Mouse (Mus musculus): ENCODE results near the gene Hoxb5. TPM values are rescaled to one million over a fixed set of nuclear protein-coding genes. Genes with fewer than 3 reads are reported as not detected.

Hoxb5 gene
- polyA plus RNA-seq (2015; fragmentation: Nextera tagmentation; extraction: Ambion mirVana) = 19.2 and 24.3 TPM in 2 replicates

DNA sequence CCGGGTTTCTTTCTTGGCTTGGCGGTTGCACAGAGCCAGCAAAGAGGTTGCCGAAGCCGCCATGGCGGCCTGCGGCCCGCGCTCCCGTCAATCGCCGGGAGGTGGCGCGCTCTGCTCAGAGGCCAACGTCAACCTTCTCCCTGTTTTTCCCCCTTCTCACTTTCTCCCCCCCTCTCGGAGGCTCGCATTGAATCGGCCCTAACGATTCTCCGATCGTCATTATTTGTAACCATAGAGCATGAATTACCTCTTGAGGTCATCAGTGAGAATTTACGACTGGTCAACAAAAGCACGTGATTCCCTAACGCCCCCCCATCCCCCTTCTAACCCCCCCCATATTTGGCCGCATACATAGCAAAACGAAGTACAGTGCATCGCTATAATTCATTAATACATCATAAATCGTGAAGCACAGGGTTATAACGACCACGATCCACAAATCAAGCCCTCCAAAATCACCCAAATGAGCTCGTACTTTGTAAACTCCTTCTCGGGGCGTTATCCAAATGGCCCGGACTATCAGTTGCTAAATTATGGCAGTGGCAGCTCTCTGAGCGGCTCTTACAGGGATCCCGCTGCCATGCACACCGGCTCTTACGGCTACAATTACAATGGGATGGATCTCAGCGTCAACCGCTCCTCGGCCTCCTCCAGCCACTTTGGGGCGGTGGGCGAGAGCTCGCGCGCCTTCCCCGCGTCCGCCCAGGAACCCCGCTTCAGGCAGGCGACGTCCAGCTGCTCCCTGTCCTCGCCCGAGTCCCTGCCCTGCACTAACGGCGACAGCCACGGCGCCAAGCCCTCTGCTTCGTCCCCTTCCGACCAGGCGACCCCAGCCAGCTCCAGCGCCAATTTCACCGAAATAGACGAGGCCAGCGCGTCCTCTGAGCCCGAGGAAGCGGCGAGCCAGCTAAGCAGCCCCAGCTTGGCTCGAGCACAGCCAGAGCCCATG lies at the start of gene Hoxb5:
Gene Hoxb5 (plus strand): TSS at position 186 of the 949 bp plus-strand sequence.
- H3K4me1 ChIP-seq (ENCODE audit: insufficient read depth, low read length) = peaks cover 57% of the 10 kb centered on the region
- no peaks in the 10 kb centered on the region for H3K27me3 ChIP-seq (ENCODE audit: insufficient read depth, low read length)
- ATAC-seq (ENCODE audit: low FRiP score, low TSS enrichment) = 0 out of 2 replicates have a peak, but pooled peaks have one; percentile 2
- H3K4me3 ChIP-seq (ENCODE audit: low read length) = peak within 1 kb of the TSS; percentile 71
- H3K9me3 ChIP-seq (ENCODE audit: low read length) = no peaks in the 10 kb centered on the region
- H3K9ac ChIP-seq (replicated peaks; ENCODE audit: low read length) = peak within 1 kb of the TSS; percentile 90
- peaks cover 5% of the 10 kb centered on the region; the same call in 1 of the 2 replicates for H3K36me3 ChIP-seq (ENCODE audit: insufficient read depth, low read length)
- under 1% methylated on average over 69 of the region's 69 CpGs for WGBS
- peak within 1 kb of the TSS; percentile 90 for H3K4me2 ChIP-seq (replicated peaks; ENCODE audit: low read depth, low read length)
- peak within 1 kb of the TSS; percentile 99 for H3K27ac ChIP-seq (ENCODE audit: low read length)

DNA sequence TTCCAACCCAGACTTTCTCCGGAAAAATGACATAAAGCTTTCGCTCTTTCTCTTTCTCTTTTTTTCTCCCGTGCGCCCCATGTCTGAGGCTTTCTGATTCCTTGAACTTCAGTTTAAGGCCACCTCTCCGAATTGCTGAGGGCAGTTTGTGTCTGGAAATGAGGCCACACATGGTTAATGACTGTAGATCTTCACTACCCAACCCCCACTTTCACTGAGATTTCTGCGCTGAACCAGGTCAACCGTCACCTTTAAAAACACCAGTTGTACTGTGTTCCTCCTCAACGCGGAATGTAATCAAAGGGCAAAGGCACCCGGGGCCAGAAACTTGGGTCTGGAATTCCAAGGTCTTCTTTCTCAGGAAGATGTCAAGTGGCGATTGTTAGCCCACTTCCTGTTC lies 48.9 kb upstream of the Hoxb5 start:
- Histone ChIP-seq H3K9ac (replicated peaks; ENCODE audit: low read length) (peak overlapping the region; percentile 97), H3K27ac (ENCODE audit: low read length) (peak overlapping the region; percentile 94), H3K4me3 (ENCODE audit: low read length) (peak overlapping the region; percentile 81), H3K4me2 (replicated peaks; ENCODE audit: low read depth, low read length) (peak overlapping the region; percentile 66), H3K27me3 (ENCODE audit: insufficient read depth, low read length) (no peaks in the 10 kb centered on the region), H3K9me3 (ENCODE audit: low read length) (no peaks in the 10 kb centered on the region), H3K4me1 (ENCODE audit: insufficient read depth, low read length) (peaks cover 64% of the 10 kb centered on the region), H3K36me3 (ENCODE audit: insufficient read depth, low read length) (no peaks in the 10 kb centered on the region)
- no peak for ATAC-seq (ENCODE audit: low FRiP score, low TSS enrichment)
- WGBS = 4% methylated on average over 11 of the region's 11 CpGs

DNA sequence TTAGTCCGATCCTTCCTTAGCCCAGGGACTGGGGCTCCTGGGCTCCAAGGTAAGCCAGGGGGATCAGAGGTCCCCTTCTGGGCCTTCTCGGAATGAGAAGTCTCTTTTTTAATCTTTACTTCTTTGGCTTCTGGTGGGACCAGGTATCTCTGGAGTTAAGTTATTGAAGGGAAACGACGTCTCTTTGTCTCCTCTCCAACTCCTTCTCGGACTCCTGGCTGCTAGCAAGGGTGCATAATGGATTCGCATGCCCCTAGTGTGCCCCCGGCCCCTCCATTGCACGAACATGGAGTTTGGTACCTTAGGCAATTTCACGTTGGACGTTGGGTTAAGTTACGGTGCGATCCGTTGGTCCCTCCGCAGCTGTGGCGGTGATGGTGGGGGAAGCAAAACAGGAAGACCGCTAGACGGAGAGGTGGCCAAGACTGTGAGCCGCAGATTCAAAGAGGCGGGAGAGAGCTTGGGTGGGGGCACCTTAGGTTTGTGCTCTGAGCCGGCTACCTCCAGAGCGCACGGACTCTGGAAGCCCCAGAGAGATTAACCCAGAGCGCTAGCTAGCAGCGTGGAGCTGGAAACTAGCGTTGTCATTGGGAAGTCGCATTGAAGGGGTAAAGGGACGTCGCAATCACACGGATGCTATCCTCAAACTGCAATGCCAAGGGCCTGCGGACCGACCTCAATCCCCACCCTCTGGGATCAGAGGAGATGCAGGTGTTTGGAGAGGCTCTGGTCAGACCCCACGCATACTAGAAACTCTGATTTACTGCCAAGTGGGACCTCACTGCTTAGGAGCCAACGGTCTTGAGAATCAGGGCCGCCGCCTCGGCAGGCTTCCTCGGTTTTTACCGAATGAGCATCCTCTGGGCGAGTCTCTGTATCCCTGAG lies 47.8 kb upstream of the Hoxb5 start:
- WGBS = 9% methylated on average over 39 of the region's 39 CpGs
- peak overlapping the region; percentile 97 for H3K9ac ChIP-seq (replicated peaks; ENCODE audit: low read length)
- no peaks in the 10 kb centered on the region for H3K36me3 ChIP-seq (ENCODE audit: insufficient read depth, low read length)
- peak overlapping the region; percentile 66 for H3K4me2 ChIP-seq (replicated peaks; ENCODE audit: low read depth, low read length)
- H3K4me1 ChIP-seq (ENCODE audit: insufficient read depth, low read length) = peaks cover 72% of the 10 kb centered on the region
- H3K4me3 ChIP-seq (ENCODE audit: low read length) = peak overlapping the region; percentile 81
- H3K27me3 ChIP-seq (ENCODE audit: insufficient read depth, low read length) = no peaks in the 10 kb centered on the region
- no peak for ATAC-seq (ENCODE audit: low FRiP score, low TSS enrichment)
- peak overlapping the region; percentile 94 for H3K27ac ChIP-seq (ENCODE audit: low read length)
- H3K9me3 ChIP-seq (ENCODE audit: low read length) = no peaks in the 10 kb centered on the region

DNA sequence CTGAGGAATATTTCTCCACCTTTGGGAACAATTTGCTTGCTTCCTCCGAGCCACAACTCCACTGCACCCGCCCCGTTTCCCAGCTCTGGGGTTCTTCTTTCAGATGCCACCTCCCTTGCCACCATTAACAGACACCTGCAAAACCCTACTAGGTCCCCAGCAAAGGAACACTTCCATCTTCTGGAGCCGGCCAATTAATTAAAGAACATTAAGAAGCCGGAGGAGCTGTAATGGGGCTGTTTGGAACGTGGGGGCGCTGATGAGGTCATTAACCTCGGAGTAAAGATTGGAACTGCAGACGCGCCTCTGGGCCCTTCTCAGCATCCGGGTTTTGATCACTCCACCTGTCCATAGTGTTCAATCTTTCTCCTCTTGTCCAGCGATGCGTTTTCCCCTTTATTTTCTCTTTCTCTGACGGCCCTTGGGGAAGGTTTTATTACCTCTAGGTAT lies 47.1 kb upstream of the Hoxb5 start:
- no peaks in the 10 kb centered on the region for H3K36me3 ChIP-seq (ENCODE audit: insufficient read depth, low read length)
- no peaks in the 10 kb centered on the region for H3K9me3 ChIP-seq (ENCODE audit: low read length)
- no peak for ATAC-seq (ENCODE audit: low FRiP score, low TSS enrichment)
- peak overlapping the region; percentile 66 for H3K4me2 ChIP-seq (replicated peaks; ENCODE audit: low read depth, low read length)
- peak overlapping the region; percentile 94 for H3K27ac ChIP-seq (ENCODE audit: low read length)
- H3K4me1 ChIP-seq (ENCODE audit: insufficient read depth, low read length) = peaks cover 73% of the 10 kb centered on the region
- 18% methylated on average over 14 of the region's 14 CpGs for WGBS
- peak overlapping the region; percentile 81 for H3K4me3 ChIP-seq (ENCODE audit: low read length)
- peak overlapping the region; percentile 97 for H3K9ac ChIP-seq (replicated peaks; ENCODE audit: low read length)
- H3K27me3 ChIP-seq (ENCODE audit: insufficient read depth, low read length) = no peaks in the 10 kb centered on the region

DNA sequence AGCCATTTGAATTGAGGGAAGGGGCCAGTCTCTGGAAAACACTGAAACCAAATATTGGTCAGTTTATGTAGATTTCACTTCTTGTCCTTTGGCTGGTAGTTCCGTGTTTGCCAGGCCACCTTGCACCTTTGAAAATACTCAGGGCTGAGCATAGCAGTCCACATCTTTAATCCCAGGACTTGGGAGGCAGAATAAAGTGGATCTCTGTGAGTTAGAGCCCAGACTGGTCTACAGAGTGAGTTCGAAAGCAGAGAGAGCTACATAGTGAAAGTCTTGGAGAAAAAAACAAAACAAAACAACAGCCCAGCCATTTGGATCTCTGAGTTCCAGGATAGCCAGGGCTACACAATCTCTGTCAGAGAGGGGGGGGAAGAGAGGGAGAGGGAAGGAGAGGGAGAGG lies 46.0 kb upstream of the Hoxb5 start:
- no peaks in the 10 kb centered on the region for H3K27me3 ChIP-seq (ENCODE audit: insufficient read depth, low read length)
- peaks cover 82% of the 10 kb centered on the region for H3K4me1 ChIP-seq (ENCODE audit: insufficient read depth, low read length)
- H3K36me3 ChIP-seq (ENCODE audit: insufficient read depth, low read length) = no peaks in the 10 kb centered on the region
- peak overlapping the region; percentile 67 for H3K27ac ChIP-seq (ENCODE audit: low read length)
- no peak overlapping the region for H3K4me3 ChIP-seq (ENCODE audit: low read length)
- H3K9me3 ChIP-seq (ENCODE audit: low read length) = no peaks in the 10 kb centered on the region
- no peak for ATAC-seq (ENCODE audit: low FRiP score, low TSS enrichment)
- 24% methylated on average over 2 of the region's 2 CpGs for WGBS
- H3K9ac ChIP-seq (replicated peaks; ENCODE audit: low read length) = peak overlapping the region; percentile 51; the same call in 1 of the 2 replicates
- peak overlapping the region; percentile 66 for H3K4me2 ChIP-seq (replicated peaks; ENCODE audit: low read depth, low read length)

DNA sequence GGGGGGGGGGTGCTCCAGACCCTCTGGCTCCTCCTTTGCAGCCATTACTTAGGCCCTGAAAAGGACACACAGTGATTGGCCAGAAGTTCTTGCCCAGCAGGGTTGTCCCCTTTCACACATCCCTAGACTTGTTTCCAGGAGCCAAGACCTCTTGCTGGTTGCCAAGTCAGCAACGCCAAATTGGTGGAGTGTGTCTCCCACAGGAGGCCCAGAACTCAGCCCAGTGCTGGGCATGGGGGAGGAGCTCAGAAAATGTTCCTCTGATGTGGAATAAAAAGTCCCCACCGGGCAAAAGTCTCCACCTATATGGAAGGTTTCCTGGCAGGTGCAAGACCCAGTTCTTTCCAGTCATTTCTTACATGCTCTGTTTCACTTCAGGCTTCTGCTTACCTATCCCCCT lies 44.1 kb upstream of the Hoxb5 start:
- H3K9me3 ChIP-seq (ENCODE audit: low read length) = no peaks in the 10 kb centered on the region
- H3K4me1 ChIP-seq (ENCODE audit: insufficient read depth, low read length) = peaks cover 96% of the 10 kb centered on the region
- 8% methylated on average over 2 of the region's 2 CpGs for WGBS
- H3K9ac ChIP-seq (replicated peaks; ENCODE audit: low read length) = 0 out of 2 replicates have a peak overlapping the region, but pooled peaks have one; percentile 10
- H3K4me3 ChIP-seq (ENCODE audit: low read length) = no peak overlapping the region
- peak overlapping the region; percentile 6; the same call in 1 of the 2 replicates for H3K4me2 ChIP-seq (replicated peaks; ENCODE audit: low read depth, low read length)
- no peaks in the 10 kb centered on the region for H3K27me3 ChIP-seq (ENCODE audit: insufficient read depth, low read length)
- peak; percentile 16; the same call in 1 of the 2 replicates for ATAC-seq (ENCODE audit: low FRiP score, low TSS enrichment)
- H3K36me3 ChIP-seq (ENCODE audit: insufficient read depth, low read length) = 0 out of 2 replicates have a peak, but pooled peaks cover 5% of the 10 kb centered on the region
- H3K27ac ChIP-seq (ENCODE audit: low read length) = peak overlapping the region; percentile 67

DNA sequence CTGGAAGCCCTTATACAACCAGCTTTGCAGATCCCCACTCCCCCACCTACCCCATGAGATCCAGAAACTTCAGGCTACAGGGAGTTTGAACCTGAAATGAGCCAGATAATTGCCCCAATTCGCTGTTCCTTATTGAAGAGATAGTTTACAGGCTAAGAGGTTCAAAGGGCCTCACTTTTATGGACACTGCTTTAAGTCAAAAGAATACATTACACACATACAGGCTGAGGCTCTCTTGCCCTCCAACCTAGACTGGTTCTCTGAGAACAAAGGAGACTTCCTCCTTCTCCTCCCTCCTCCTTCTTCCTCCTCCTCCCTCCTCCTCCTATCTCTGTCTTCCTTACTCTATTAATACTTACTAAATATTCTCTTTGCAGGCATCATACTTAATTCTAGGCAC lies 43.6 kb upstream of the Hoxb5 start:
- H3K27me3 ChIP-seq (ENCODE audit: insufficient read depth, low read length) = no peaks in the 10 kb centered on the region
- H3K36me3 ChIP-seq (ENCODE audit: insufficient read depth, low read length) = 0 out of 2 replicates have a peak, but pooled peaks cover 5% of the 10 kb centered on the region
- H3K4me2 ChIP-seq (replicated peaks; ENCODE audit: low read depth, low read length) = peak overlapping the region; percentile 6; the same call in 1 of the 2 replicates
- no peak overlapping the region for H3K9ac ChIP-seq (replicated peaks; ENCODE audit: low read length)
- WGBS = 0% methylated on average over 1 of the region's 1 CpGs
- no peaks in the 10 kb centered on the region for H3K9me3 ChIP-seq (ENCODE audit: low read length)
- ATAC-seq (ENCODE audit: low FRiP score, low TSS enrichment) = no peak
- H3K4me1 ChIP-seq (ENCODE audit: insufficient read depth, low read length) = peaks cover 94% of the 10 kb centered on the region
- H3K27ac ChIP-seq (ENCODE audit: low read length) = peak overlapping the region; percentile 67
- no peak overlapping the region for H3K4me3 ChIP-seq (ENCODE audit: low read length)

DNA sequence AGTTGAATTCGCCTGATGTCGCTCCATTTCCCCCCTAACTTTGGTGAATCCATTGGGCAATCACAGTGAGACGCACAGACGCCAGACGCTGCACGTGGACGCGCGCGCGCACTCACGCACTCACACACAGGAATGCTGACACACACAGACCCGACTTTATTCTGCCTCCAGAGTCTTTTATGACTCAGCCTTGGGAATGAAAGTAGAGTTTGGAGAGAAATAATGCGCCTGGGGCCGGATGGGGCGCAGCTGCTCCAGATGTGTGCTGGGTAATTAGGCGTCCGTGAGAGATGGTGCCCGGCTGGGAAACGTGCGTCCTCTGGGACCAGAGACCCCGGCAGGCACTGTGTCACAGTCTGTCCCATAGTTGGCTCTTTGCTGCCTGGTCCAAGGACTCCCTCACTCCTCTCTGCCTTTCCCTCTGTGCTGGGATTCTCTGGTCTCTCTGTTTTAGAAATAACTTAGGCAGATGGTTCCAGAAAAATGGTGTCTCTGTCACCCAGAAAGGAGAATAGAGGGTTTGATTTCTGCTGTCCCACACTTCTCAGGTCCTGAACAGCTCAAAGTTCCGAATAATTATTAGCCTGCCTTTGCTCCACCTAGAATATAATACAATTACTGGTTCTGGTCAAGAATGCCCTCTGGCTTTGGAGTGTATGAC lies 42.7 kb upstream of the Hoxb5 start:
- no peaks in the 10 kb centered on the region for H3K9me3 ChIP-seq (ENCODE audit: low read length)
- H3K27ac ChIP-seq (ENCODE audit: low read length) = peak overlapping the region; percentile 67
- H3K4me2 ChIP-seq (replicated peaks; ENCODE audit: low read depth, low read length) = peak overlapping the region; percentile 32
- WGBS = 9% methylated on average over 23 of the region's 23 CpGs
- H3K9ac ChIP-seq (replicated peaks; ENCODE audit: low read length) = peak overlapping the region; percentile 14
- peaks cover 9% of the 10 kb centered on the region; the same call in 1 of the 2 replicates for H3K36me3 ChIP-seq (ENCODE audit: insufficient read depth, low read length)
- no peak for ATAC-seq (ENCODE audit: low FRiP score, low TSS enrichment)
- peaks cover 90% of the 10 kb centered on the region for H3K4me1 ChIP-seq (ENCODE audit: insufficient read depth, low read length)
- H3K27me3 ChIP-seq (ENCODE audit: insufficient read depth, low read length) = no peaks in the 10 kb centered on the region
- H3K4me3 ChIP-seq (ENCODE audit: low read length) = 0 out of 2 replicates have a peak overlapping the region, but pooled peaks have one; percentile 5
